Mouse (Mus musculus): Measurements from ENCODE around the gene Ppp1r15a. TPM values are rescaled to one million over a fixed set of nuclear protein-coding genes. Genes with fewer than 3 reads are reported as not detected.

Gene Ppp1r15a
- polyA plus RNA-seq, 1 experiment from 2014 or later = 21.6 TPM

GRCm38 (mm10) chr7:45523678-45524170 lies 2.3 kb downstream of the Ppp1r15a start:
- Histone ChIP-seq H3K27ac (replicated peaks) (no peak overlapping the region), H3K4me2 (replicated peaks; ENCODE audit: low read depth) (peak overlapping the region; percentile 19), H3K9me3 (ENCODE audit: control insufficient read depth, low read length) (no peaks in the 10 kb centered on the region), H3K27me3 (ENCODE audit: control insufficient read depth, insufficient read depth, low read length) (no peaks in the 10 kb centered on the region), H3K9ac (ENCODE audit: low read length) (0 out of 2 replicates have a peak overlapping the region, but pooled peaks have one; percentile 38), H3K4me3 (ENCODE audit: low read depth, low read length) (peak overlapping the region; percentile 8; the same call in 1 of the 2 replicates), H3K36me3 (ENCODE audit: control insufficient read depth, insufficient read depth, low read length) (peaks cover 4% of the 10 kb centered on the region; the same call in 1 of the 2 replicates), H3K4me1 (replicated peaks; ENCODE audit: control insufficient read depth, insufficient read depth) (0 out of 2 replicates have a peak, but pooled peaks cover 6% of the 10 kb centered on the region)
- ATAC-seq (ENCODE audit: low FRiP score, low TSS enrichment) (no peak), DNase-seq (ENCODE audit: low spot score) (no peak)
- WGBS = 73% methylated on average over 12 of the region's 13 CpGs
- TF ChIP-seq CTCF (IDR thresholded peaks at IDR 0.05; ENCODE audit: low read depth) = no peak
- TF ChIP-seq EP300 (optimal IDR thresholded peaks at IDR 0.05) = no peak

- DNase-seq (ENCODE audit: low spot score) (no peak), ATAC-seq (ENCODE audit: low FRiP score, low TSS enrichment) (no peak)
- 0 out of 2 replicates have a peak, but pooled peaks cover 6% of the 10 kb centered on the region for H3K4me1 ChIP-seq (replicated peaks; ENCODE audit: control insufficient read depth, insufficient read depth)
- H3K36me3 ChIP-seq (ENCODE audit: control insufficient read depth, insufficient read depth, low read length) = peaks cover 4% of the 10 kb centered on the region; the same call in 1 of the 2 replicates
- no peaks in the 10 kb centered on the region for H3K9me3 ChIP-seq (ENCODE audit: control insufficient read depth, low read length)
- TF ChIP-seq CTCF (IDR thresholded peaks at IDR 0.05; ENCODE audit: low read depth) (no peak), EP300 (optimal IDR thresholded peaks at IDR 0.05) (no peak)
- no peaks in the 10 kb centered on the region for H3K27me3 ChIP-seq (ENCODE audit: control insufficient read depth, insufficient read depth, low read length)
- H3K4me3 ChIP-seq (ENCODE audit: low read depth, low read length) = peak overlapping the region; percentile 8; the same call in 1 of the 2 replicates
- peak overlapping the region; percentile 38; the same call in 1 of the 2 replicates for H3K9ac ChIP-seq (ENCODE audit: low read length)
- H3K4me2 ChIP-seq (replicated peaks; ENCODE audit: low read depth) = peak overlapping the region; percentile 35
- 0 out of 2 replicates have a peak overlapping the region, but pooled peaks have one; percentile 13 for H3K27ac ChIP-seq (replicated peaks)
- WGBS = 67% methylated on average over 18 of the region's 18 CpGs
Observed at GRCm38 (mm10) chr7:45522957-45523676, 3.0 kb downstream of the Ppp1r15a start.

GRCm38 (mm10) chr7:45522194-45522752 lies 3.8 kb downstream of the Ppp1r15a start:
- TF ChIP-seq CTCF (IDR thresholded peaks at IDR 0.05; ENCODE audit: low read depth) (no peak), EP300 (optimal IDR thresholded peaks at IDR 0.05) (no peak)
- Histone ChIP-seq H3K27me3 (ENCODE audit: control insufficient read depth, insufficient read depth, low read length) (no peaks in the 10 kb centered on the region), H3K9me3 (ENCODE audit: control insufficient read depth, low read length) (no peaks in the 10 kb centered on the region), H3K9ac (ENCODE audit: low read length) (0 out of 2 replicates have a peak overlapping the region, but pooled peaks have one; percentile 70), H3K4me3 (ENCODE audit: low read depth, low read length) (peak overlapping the region; percentile 45), H3K36me3 (ENCODE audit: control insufficient read depth, insufficient read depth, low read length) (peaks cover 4% of the 10 kb centered on the region; the same call in 1 of the 2 replicates), H3K4me1 (replicated peaks; ENCODE audit: control insufficient read depth, insufficient read depth) (0 out of 2 replicates have a peak, but pooled peaks cover 6% of the 10 kb centered on the region), H3K4me2 (replicated peaks; ENCODE audit: low read depth) (peak overlapping the region; percentile 61), H3K27ac (replicated peaks) (peak overlapping the region; percentile 86; the same call in 1 of the 2 replicates)
- ATAC-seq (ENCODE audit: low FRiP score, low TSS enrichment) (no peak), DNase-seq (ENCODE audit: low spot score) (no peak)
- 58% methylated on average over 16 of the region's 16 CpGs for WGBS

- peak overlapping the region; percentile 70 for H3K9ac ChIP-seq (ENCODE audit: low read length)
- H3K4me2 ChIP-seq (replicated peaks; ENCODE audit: low read depth) = peak overlapping the region; percentile 61
- H3K27me3 ChIP-seq (ENCODE audit: control insufficient read depth, insufficient read depth, low read length) = no peaks in the 10 kb centered on the region
- H3K36me3 ChIP-seq (ENCODE audit: control insufficient read depth, insufficient read depth, low read length) = peaks cover 4% of the 10 kb centered on the region; the same call in 1 of the 2 replicates
- ATAC-seq (ENCODE audit: low FRiP score, low TSS enrichment) = peak; percentile 59
- TF ChIP-seq CTCF (IDR thresholded peaks at IDR 0.05; ENCODE audit: low read depth) (peak; percentile 57), EP300 (optimal IDR thresholded peaks at IDR 0.05) (no peak)
- peak overlapping the region; percentile 45 for H3K4me3 ChIP-seq (ENCODE audit: low read depth, low read length)
- under 1% methylated on average over 28 of the region's 28 CpGs for WGBS
- no peaks in the 10 kb centered on the region for H3K9me3 ChIP-seq (ENCODE audit: control insufficient read depth, low read length)
- H3K27ac ChIP-seq (replicated peaks) = peak overlapping the region; percentile 86
- 0 out of 2 replicates have a peak, but pooled peaks cover 6% of the 10 kb centered on the region for H3K4me1 ChIP-seq (replicated peaks; ENCODE audit: control insufficient read depth, insufficient read depth)
- peak; percentile 89 for DNase-seq (ENCODE audit: low spot score)
Observed at GRCm38 (mm10) chr7:45521728-45522184, 4.3 kb downstream of the Ppp1r15a start.

- H3K9me3 ChIP-seq (ENCODE audit: control insufficient read depth, low read length) = no peaks in the 10 kb centered on the region
- H3K9ac ChIP-seq (ENCODE audit: low read length) = no peak overlapping the region
- DNase-seq (ENCODE audit: low spot score) = no peak
- H3K36me3 ChIP-seq (ENCODE audit: control insufficient read depth, insufficient read depth, low read length) = peaks cover 4% of the 10 kb centered on the region; the same call in 1 of the 2 replicates
- WGBS = 93% methylated on average over 7 of the region's 7 CpGs
- H3K4me1 ChIP-seq (replicated peaks; ENCODE audit: control insufficient read depth, insufficient read depth) = 0 out of 2 replicates have a peak, but pooled peaks cover 6% of the 10 kb centered on the region
- TF ChIP-seq CTCF (IDR thresholded peaks at IDR 0.05; ENCODE audit: low read depth) = no peak
- no peak for TF ChIP-seq EP300 (optimal IDR thresholded peaks at IDR 0.05)
- no peak overlapping the region for H3K27ac ChIP-seq (replicated peaks)
- no peak for ATAC-seq (ENCODE audit: low FRiP score, low TSS enrichment)
- no peak overlapping the region for H3K4me2 ChIP-seq (replicated peaks; ENCODE audit: low read depth)
- no peak overlapping the region for H3K4me3 ChIP-seq (ENCODE audit: low read depth, low read length)
- no peaks in the 10 kb centered on the region for H3K27me3 ChIP-seq (ENCODE audit: control insufficient read depth, insufficient read depth, low read length)
Observed at GRCm38 (mm10) chr7:45520605-45521004, 5.5 kb downstream of the Ppp1r15a start.
